Mouse (Mus musculus): ENCODE measurements around the gene Gm10409. TPM values are rescaled to one million over a fixed set of nuclear protein-coding genes. Genes with fewer than 3 reads are reported as not detected.
"Not testable (repeated sequence)": the region's sequence is repeated elsewhere in the genome, so short reads cannot be mapped to it uniquely, and the experiment has no call there.

Gene Gm10409
- polyA plus RNA-seq (2015; fragmentation: Nextera tagmentation; extraction: Ambion mirVana): not detected in 2 replicates

- H3K27me3 ChIP-seq (ENCODE audit: insufficient read depth, low read length); ATAC-seq; H3K4me3 ChIP-seq (ENCODE audit: low read depth, low read length); H3K27ac ChIP-seq (ENCODE audit: low read depth); H3K9ac ChIP-seq (replicated peaks); H3K4me2 ChIP-seq (ENCODE audit: low read depth, low read length); H3K36me3 ChIP-seq (replicated peaks; ENCODE audit: insufficient read depth, low read length); H3K9me3 ChIP-seq (ENCODE audit: low read length); H3K4me1 ChIP-seq (ENCODE audit: insufficient read depth); DNase-seq: not testable (repeated sequence)
- WGBS (ENCODE audit: insufficient replicate concordance): no CpG with 5 or more reads among the region's 32 CpGs
Observed at GRCm38 (mm10) chr14:3412314-3412713, at the start of gene Gm10409. Gene Gm10409, plus strand, starts transcription at chr14:3412614.

- not testable (repeated sequence) for H3K4me3 ChIP-seq (ENCODE audit: low read depth, low read length); H3K4me1 ChIP-seq (ENCODE audit: insufficient read depth); ATAC-seq; H3K9me3 ChIP-seq (ENCODE audit: low read length); H3K36me3 ChIP-seq (replicated peaks; ENCODE audit: insufficient read depth, low read length); H3K9ac ChIP-seq (replicated peaks); H3K27me3 ChIP-seq (ENCODE audit: insufficient read depth, low read length); DNase-seq; H3K4me2 ChIP-seq (ENCODE audit: low read depth, low read length); H3K27ac ChIP-seq (ENCODE audit: low read depth)
- WGBS (ENCODE audit: insufficient replicate concordance): no CpG with 5 or more reads among the region's 2 CpGs
Observed at GRCm38 (mm10) chr14:3394793-3395192, 17.6 kb upstream of the Gm10409 start, which contains the start of gene Gm10413. Gene Gm10413, plus strand, starts transcription at chr14:3395093.

- not testable (repeated sequence) for DNase-seq; H3K4me3 ChIP-seq (ENCODE audit: low read depth, low read length); H3K9me3 ChIP-seq (ENCODE audit: low read length); H3K9ac ChIP-seq (replicated peaks); H3K27ac ChIP-seq (ENCODE audit: low read depth); ATAC-seq; H3K4me1 ChIP-seq (ENCODE audit: insufficient read depth); H3K36me3 ChIP-seq (replicated peaks; ENCODE audit: insufficient read depth, low read length); H3K27me3 ChIP-seq (ENCODE audit: insufficient read depth, low read length); H3K4me2 ChIP-seq (ENCODE audit: low read depth, low read length)
- WGBS (ENCODE audit: insufficient replicate concordance): no CpG with 5 or more reads among the region's 2 CpGs
Observed at GRCm38 (mm10) chr14:3427803-3428202, 15.4 kb downstream of the Gm10409 start, which contains the start of gene Gm3005. Gene Gm3005, plus strand, starts transcription at chr14:3428103.

GRCm38 (mm10) chr14:3449079-3449478 lies 36.7 kb downstream of the Gm10409 start, which contains the start of gene Gm10408:
Gene Gm10408, plus strand, starts transcription at chr14:3449379.
- DNase-seq; H3K4me2 ChIP-seq (ENCODE audit: low read depth, low read length); H3K9me3 ChIP-seq (ENCODE audit: low read length); ATAC-seq; H3K27ac ChIP-seq (ENCODE audit: low read depth); H3K4me3 ChIP-seq (ENCODE audit: low read depth, low read length); H3K4me1 ChIP-seq (ENCODE audit: insufficient read depth); H3K27me3 ChIP-seq (ENCODE audit: insufficient read depth, low read length); H3K9ac ChIP-seq (replicated peaks); H3K36me3 ChIP-seq (replicated peaks; ENCODE audit: insufficient read depth, low read length): not testable (repeated sequence)
- WGBS (ENCODE audit: insufficient replicate concordance): no CpG with 5 or more reads among the region's 3 CpGs

Other genes starting within 250 kb of the Gm10409 start
- gene Gm5795, start 224.4 kb upstream of the Gm10409 start, polyA plus RNA-seq (2015; fragmentation: Nextera tagmentation; extraction: Ambion mirVana): not detected in 2 replicates
- 0.46 and 0.58 TPM in 2 replicates for gene D830030K20Rik, start 204.1 kb upstream of the Gm10409 start, polyA plus RNA-seq (2015; fragmentation: Nextera tagmentation; extraction: Ambion mirVana)
- gene Gm2956, start 80.0 kb upstream of the Gm10409 start, polyA plus RNA-seq (2015; fragmentation: Nextera tagmentation; extraction: Ambion mirVana): not detected in 2 replicates
- not detected in 2 replicates for gene Gm10413, start 17.5 kb upstream of the Gm10409 start, polyA plus RNA-seq (2015; fragmentation: Nextera tagmentation; extraction: Ambion mirVana)
- gene Gm3005, start 15.5 kb downstream of the Gm10409 start, polyA plus RNA-seq (2015; fragmentation: Nextera tagmentation; extraction: Ambion mirVana): not detected in 2 replicates
- gene Gm10408, start 36.8 kb downstream of the Gm10409 start, polyA plus RNA-seq (2015; fragmentation: Nextera tagmentation; extraction: Ambion mirVana): not detected in 2 replicates
- not detected in 2 replicates for gene Gm3012, start 221.9 kb downstream of the Gm10409 start, polyA plus RNA-seq (2015; fragmentation: Nextera tagmentation; extraction: Ambion mirVana)
- gene Gm3020, start 239.4 kb downstream of the Gm10409 start, polyA plus RNA-seq (2015; fragmentation: Nextera tagmentation; extraction: Ambion mirVana): not detected in 2 replicates

Data from liver, postnatal 0 days (tissue).